Mouse (Mus musculus): ENCODE measurements around the gene Porcn. TPM values are rescaled to one million over a fixed set of nuclear protein-coding genes. Genes with fewer than 3 reads are reported as not detected.

Gene Porcn
- polyA plus RNA-seq, 1 experiment: 2.0 TPM

DNA sequence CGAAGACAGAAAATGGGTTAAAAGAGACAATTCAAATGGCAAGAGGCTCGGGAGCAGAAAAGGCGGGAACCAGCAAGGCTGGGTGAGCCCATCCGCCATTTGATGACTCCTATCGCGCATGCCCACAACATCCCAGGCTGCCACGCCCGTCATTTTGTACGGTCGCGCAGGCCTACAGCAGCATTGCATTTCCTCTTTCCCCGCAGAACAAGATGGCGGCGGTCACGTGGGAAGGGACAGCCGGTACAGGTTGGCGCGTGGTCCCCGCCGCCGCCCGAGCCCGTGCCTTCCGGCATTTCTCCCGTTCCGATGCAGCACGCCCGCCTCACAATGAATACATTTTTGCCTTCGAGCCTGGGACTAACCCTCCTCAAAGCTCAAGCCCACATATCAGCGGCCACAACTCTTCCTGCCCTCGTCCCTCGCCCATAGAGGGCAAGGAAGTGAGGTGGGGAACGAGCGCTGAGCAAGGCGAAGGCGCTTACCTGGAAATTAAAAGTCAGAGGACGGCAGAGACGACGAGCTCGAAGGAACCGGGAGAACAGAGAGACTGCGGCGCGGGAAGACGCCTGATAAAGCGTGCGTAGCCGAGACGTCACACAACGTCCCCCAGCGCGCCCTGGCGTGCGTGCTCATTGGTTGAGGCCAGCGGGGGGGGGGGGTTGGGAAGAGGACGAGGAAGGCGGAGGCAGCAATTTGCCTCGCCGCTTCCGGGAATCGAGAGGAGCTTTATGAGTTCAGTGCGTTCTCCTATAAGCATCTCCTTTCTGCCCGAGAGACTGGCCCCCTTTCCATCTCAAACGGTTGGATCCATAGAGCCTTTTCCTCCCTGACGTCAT lies 61.0 kb downstream of the Porcn start, which contains the start of gene Rbm3:
TSS of gene Rbm3 (minus strand) at position 728 of the 839 bp plus-strand sequence.
- no peak for TF ChIP-seq GATA1 (IDR thresholded peaks at IDR 0.05; ENCODE audit: borderline replicate concordance, low read length)
- no peak for TF ChIP-seq FLI1 (IDR thresholded peaks at IDR 0.05; ENCODE audit: low read length)

More for the DNA sequence above, 61.0 kb downstream of the Porcn start, which contains the start of gene Rbm3:
- Histone ChIP-seq H3K4me3 (replicated peaks) (peak within 1 kb of the TSS; percentile 95), H3K36me3 (replicated peaks; ENCODE audit: low read length) (peaks cover 39% of the 10 kb centered on the region), H3K9me3 (peaks cover 14% of the 10 kb centered on the region), H3K4me1 (peaks cover 27% of the 10 kb centered on the region), H3K27me3 (replicated peaks) (no peaks in the 10 kb centered on the region)

Other genes starting within 250 kb of the Porcn start
- gene Gata1, start 228.5 kb downstream of the Porcn start, polyA plus RNA-seq (2012; ENCODE audit: insufficient read depth, low replicate concordance): 227 and 1,046 TPM in 2 replicates
- gene Glod5, start 188.0 kb downstream of the Porcn start, polyA plus RNA-seq (2012; ENCODE audit: insufficient read depth, low replicate concordance): 0.94 TPM in 1 of 2 replicates, not detected in the other
- 0.99 and 3.9 TPM in 2 replicates for gene Suv39h1, start 131.8 kb downstream of the Porcn start, polyA plus RNA-seq (2012; ENCODE audit: insufficient read depth, low replicate concordance)
- 450 and 808 TPM in 2 replicates for gene Was, start 116.0 kb downstream of the Porcn start, polyA plus RNA-seq (2012; ENCODE audit: insufficient read depth, low replicate concordance)
- 23.4 and 38.2 TPM in 2 replicates for gene Wdr13, start 73.6 kb downstream of the Porcn start, polyA plus RNA-seq (2012; ENCODE audit: insufficient read depth, low replicate concordance)
- 3.2 and 96.3 TPM in 2 replicates for gene Rbm3, start 60.6 kb downstream of the Porcn start, polyA plus RNA-seq (2012; ENCODE audit: insufficient read depth, low replicate concordance)
- 1.7 and 3.1 TPM in 2 replicates for gene Tbc1d25, start 30.3 kb downstream of the Porcn start, polyA plus RNA-seq (2012; ENCODE audit: insufficient read depth, low replicate concordance)
- 3.7 and 5.7 TPM in 2 replicates for gene Ebp, start 13.0 kb downstream of the Porcn start, polyA plus RNA-seq (2012; ENCODE audit: insufficient read depth, low replicate concordance)
- gene Ftsj1, start 45.9 kb upstream of the Porcn start, polyA plus RNA-seq (2012; ENCODE audit: insufficient read depth, low replicate concordance): 4.6 and 23.7 TPM in 2 replicates
- gene Slc38a5, start 64.6 kb upstream of the Porcn start, polyA plus RNA-seq (2012; ENCODE audit: insufficient read depth, low replicate concordance): 0.06 TPM in 1 of 2 replicates, not detected in the other
- not detected in 2 replicates for gene Ssxb10, start 120.9 kb upstream of the Porcn start, polyA plus RNA-seq (2012; ENCODE audit: insufficient read depth, low replicate concordance)
- gene Ssxb9, start 160.5 kb upstream of the Porcn start, polyA plus RNA-seq (2012; ENCODE audit: insufficient read depth, low replicate concordance): not detected in 2 replicates
- not detected in 2 replicates for gene Ssxb1, start 206.8 kb upstream of the Porcn start, polyA plus RNA-seq (2012; ENCODE audit: insufficient read depth, low replicate concordance)

Measured in megakaryocyte, embryonic 14.5 days (primary cell).